Mouse (Mus musculus) embryonic fibroblast, embryonic 13.5 days (primary cell): ENCODE measurements around the gene Rere. TPM values are rescaled to one million over a fixed set of nuclear protein-coding genes. Genes with fewer than 3 reads are reported as not detected.
A peak's percentile ranks its signal among the peaks of the same experiment; 100 is the strongest.

ENCODE experiments used
- H3K27ac ChIP-seq: 2 replicates; pipeline ENCODE4 v1.5.1; 2012; ENCODE audit warnings: low read length, control low read depth, inconsistent platforms; ENCODE audit not compliant: insufficient read depth
- H3K4me1 ChIP-seq: 2 replicates; pipeline ENCODE4 v1.6.1; 2011; ENCODE audit warnings: low read length; ENCODE audit not compliant: control insufficient read depth, insufficient read depth
- H3K4me3 ChIP-seq: 2 replicates; pipeline ENCODE4 v1.5.1; 2011; ENCODE audit warnings: mild to moderate bottlenecking, control low read depth, low read length; ENCODE audit not compliant: insufficient read depth
- CTCF ChIP-seq: IDR thresholded peaks from 2 replicates; pipeline ENCODE4 v1.5.1; 2011; ENCODE audit warnings: mild to moderate bottlenecking, control low read depth, low read length, moderate library complexity, borderline replicate concordance; ENCODE audit not compliant: insufficient read depth
- POLR2A ChIP-seq: IDR thresholded peaks from 2 replicates; pipeline ENCODE4 v1.6.1; 2011; ENCODE audit warnings: low read depth, mild to moderate bottlenecking, control low read depth, low read length, moderate library complexity
- polyA plus RNA-seq: library from polyadenylated mRNA; stranded (reverse); fragments of >200 nt; gene quantifications from 2 replicates; pipeline ENCODE4 v1.2.4, GENCODE M21; 2011; ENCODE audit warnings: low read depth; ENCODE audit not compliant: missing spikeins, insufficient read length

The Rere gene
- polyA plus RNA-seq, 1 experiment = 59.0 TPM

DNA sequence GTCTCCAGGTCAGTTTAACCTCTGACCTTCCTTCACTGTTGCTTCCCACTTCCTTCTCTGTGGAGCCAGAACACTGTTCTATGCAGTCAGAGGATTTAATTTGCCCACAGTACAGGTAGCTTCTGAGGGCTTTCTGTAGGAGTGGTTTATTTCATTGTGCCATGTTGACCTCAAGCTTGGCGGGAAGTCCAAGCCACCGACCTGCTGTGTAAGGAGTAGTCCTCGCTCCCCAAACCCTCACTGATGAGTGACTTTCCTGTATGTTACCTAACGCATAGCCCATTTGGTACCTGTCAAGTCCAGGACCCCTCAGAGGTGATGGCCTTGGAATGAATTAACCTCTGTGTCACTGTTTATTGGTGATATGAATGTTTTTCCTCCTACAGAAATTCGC, 42.4 kb upstream of the Rere start:
- Histone ChIP-seq H3K4me1 (peaks cover 16% of the 10 kb centered on the region), H3K27ac (peak overlapping the region; percentile 89)
- TF ChIP-seq POLR2A (no peak), CTCF (no peak)

GRCm38 (mm10) chr4:150239503-150239902, 41.9 kb upstream of the Rere start:
- Histone ChIP-seq H3K4me1 (peaks cover 16% of the 10 kb centered on the region), H3K4me3 (peak overlapping the region; percentile 85), H3K27ac (peak overlapping the region; percentile 89)
- TF ChIP-seq POLR2A (peak; percentile 48; the same call in 1 of the 2 replicates), CTCF (no peak)

More for the DNA sequence above, 42.4 kb upstream of the Rere start:
- H3K4me3 ChIP-seq = peak overlapping the region; percentile 85

DNA sequence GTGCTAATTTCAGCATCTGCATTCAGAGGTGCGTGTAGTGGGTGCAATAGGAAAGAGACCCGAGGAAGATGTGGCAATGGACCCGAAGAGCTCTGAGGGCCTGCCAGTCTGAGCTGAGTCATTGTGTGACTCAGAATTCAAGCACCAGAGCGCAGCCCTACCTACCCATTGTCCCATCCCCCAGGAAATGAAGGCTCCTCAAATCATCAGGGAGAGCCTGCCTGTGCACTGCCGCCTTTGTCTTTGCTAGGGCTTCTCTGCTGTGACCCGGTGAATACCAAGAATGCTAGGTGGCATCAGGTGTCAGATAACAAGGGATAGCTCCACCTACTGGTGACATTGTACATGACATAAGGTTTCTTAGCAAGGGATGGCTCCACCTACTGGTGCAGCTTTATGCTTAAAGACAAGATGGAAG, 41.5 kb upstream of the Rere start:
- Histone ChIP-seq H3K27ac (peak overlapping the region; percentile 89), H3K4me3 (peak overlapping the region; percentile 85), H3K4me1 (peaks cover 16% of the 10 kb centered on the region)
- TF ChIP-seq CTCF = peak; percentile 31; the same call in 1 of the 2 replicates
- TF ChIP-seq POLR2A = peak; percentile 47; the same call in 1 of the 2 replicates

DNA sequence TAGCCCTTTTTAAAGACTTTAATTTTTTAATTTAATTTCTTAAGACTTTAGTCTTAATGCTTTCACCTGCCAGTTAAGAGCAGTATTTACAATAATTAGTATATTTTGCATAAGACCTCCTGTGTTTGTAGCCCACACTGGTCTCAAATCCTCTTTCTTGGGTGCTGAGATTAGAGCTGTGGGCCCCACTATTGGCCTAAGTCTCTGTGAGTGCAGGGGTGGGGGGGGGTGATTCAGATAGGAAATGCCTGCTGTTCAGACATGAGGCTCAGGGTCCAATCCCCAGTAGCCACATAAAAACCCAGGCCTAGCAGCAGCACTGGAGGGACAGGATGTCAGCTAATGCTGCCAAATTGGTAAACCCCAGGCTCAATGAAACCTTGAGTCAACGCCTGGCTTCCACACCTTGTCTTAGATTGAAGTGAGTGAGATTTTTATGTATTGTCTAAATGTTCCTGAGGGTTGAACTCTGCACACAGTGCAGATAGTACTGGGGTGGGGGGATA, 41.0 kb upstream of the Rere start:
- 0 out of 2 replicates have a peak overlapping the region, but pooled peaks have one; percentile 43 for H3K27ac ChIP-seq
- TF ChIP-seq POLR2A = no peak
- no peak for TF ChIP-seq CTCF
- H3K4me1 ChIP-seq = peaks cover 16% of the 10 kb centered on the region
- H3K4me3 ChIP-seq = peak overlapping the region; percentile 11; the same call in 1 of the 2 replicates

DNA sequence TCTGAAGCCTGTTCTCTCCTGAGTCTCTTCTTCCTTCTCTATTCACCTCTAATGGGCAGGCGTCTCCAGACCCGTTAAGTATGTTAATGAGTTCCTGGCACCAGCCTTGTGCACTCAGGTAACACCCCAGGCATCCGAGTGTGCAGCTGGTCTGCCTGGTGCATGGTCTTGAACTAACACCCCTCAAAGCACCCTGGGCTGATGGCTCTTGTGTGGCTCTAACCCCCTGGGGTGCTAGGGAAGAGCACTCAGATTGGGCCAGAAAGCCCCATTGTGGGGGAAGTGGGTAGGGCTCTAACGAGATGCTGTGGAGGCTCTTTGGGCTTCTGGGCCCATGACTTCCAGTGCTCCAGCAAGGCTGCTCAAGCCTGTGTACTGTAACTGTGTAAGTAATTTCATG, 39.7 kb upstream of the Rere start:
- no peak overlapping the region for H3K27ac ChIP-seq
- H3K4me3 ChIP-seq = peak overlapping the region; percentile 3; the same call in 1 of the 2 replicates
- peaks cover 16% of the 10 kb centered on the region for H3K4me1 ChIP-seq
- TF ChIP-seq CTCF (no peak), POLR2A (no peak)

GRCm38 (mm10) chr4:150242745-150243144, 38.7 kb upstream of the Rere start:
- Histone ChIP-seq H3K4me3 (no peak overlapping the region), H3K4me1 (peaks cover 16% of the 10 kb centered on the region), H3K27ac (no peak overlapping the region)
- TF ChIP-seq POLR2A (no peak), CTCF (no peak)

GRCm38 (mm10) chr4:150245876-150246275, 35.6 kb upstream of the Rere start:
- Histone ChIP-seq H3K4me1 (peaks cover 16% of the 10 kb centered on the region), H3K4me3 (no peak overlapping the region), H3K27ac (no peak overlapping the region)
- TF ChIP-seq CTCF = no peak
- no peak for TF ChIP-seq POLR2A

GRCm38 (mm10) chr4:150248009-150248408, 33.4 kb upstream of the Rere start:
- peak; percentile 98 for TF ChIP-seq CTCF
- no peak for TF ChIP-seq POLR2A
- Histone ChIP-seq H3K4me1 (peaks cover 2% of the 10 kb centered on the region; the same call in 1 of the 2 replicates), H3K27ac (no peak overlapping the region), H3K4me3 (no peak overlapping the region)

DNA sequence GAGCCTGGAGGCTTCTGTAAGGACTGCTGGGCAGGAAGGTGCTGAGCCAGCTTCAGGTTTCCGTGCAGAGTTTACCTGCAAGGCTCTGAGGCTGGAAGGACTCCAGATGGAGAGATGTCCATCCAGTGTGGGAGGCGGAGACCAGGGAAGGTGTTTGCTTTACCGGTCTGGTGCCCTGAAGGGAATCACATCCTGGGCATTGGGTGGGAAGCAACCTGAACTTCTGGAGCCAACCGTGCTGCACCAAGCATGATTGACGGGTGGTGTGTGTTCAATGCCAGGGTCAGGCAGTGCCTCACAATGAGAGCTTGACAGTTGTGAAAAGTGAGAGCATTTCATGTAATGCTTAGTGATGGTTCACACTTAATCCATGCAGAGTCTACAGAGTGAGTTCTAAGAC, 32.5 kb upstream of the Rere start:
- no peak for TF ChIP-seq CTCF
- TF ChIP-seq POLR2A = no peak
- Histone ChIP-seq H3K27ac (no peak overlapping the region), H3K4me1 (no peaks in the 10 kb centered on the region; the same call in 1 of the 2 replicates), H3K4me3 (no peak overlapping the region)

DNA sequence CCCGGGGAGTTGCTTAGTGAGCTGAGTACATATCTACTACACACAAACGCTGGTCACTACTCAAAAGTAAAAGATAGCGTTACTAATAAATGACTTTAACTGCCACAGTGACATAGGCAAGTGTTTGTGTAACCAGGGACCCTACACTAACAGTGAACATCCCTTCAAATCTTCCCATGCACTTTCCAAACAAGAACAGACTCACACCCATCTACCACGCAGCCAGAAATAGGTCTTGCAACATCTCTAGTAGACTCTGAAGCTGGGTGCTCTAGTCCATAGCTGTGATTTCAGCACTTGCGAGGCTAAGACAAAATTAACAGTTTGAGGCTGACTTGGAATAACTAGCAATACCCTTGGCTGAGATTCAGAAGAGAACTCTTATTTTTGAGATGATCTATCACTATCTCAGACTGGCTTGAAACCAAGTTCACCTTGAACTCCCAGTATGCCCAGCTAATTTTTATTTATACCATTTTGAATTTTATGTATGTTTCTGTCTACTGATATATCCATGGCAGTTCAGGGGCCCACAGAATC, 31.6 kb upstream of the Rere start:
- TF ChIP-seq CTCF (no peak), POLR2A (peak; percentile 25; the same call in 1 of the 2 replicates)
- Histone ChIP-seq H3K4me3 (no peak overlapping the region), H3K27ac (no peak overlapping the region), H3K4me1 (no peaks in the 10 kb centered on the region)
